Mouse (Mus musculus) neutrophil, adult 5-6 weeks (primary cell): ENCODE data around the gene Pitx3. TPM values are rescaled to one million over a fixed set of nuclear protein-coding genes. Genes with fewer than 3 reads are reported as not detected.
"Not testable (repeated sequence)": the region's sequence is repeated elsewhere in the genome, so short reads cannot be mapped to it uniquely, and the experiment has no call there.

Experiments
- ATAC-seq: fragments of 151-379, 151-347 bp; 2 replicates; pipeline ENCODE4 v1.8.0; 2017; ENCODE audit warnings: mild to moderate bottlenecking, moderate TSS enrichment; ENCODE audit not compliant: insufficient number of reproducible peaks, poor library complexity, low FRiP score, severe bottlenecking; ENCODE audit errors: extremely low read depth
- total RNA-seq: library from RNA; stranded (forward); fragments of 200-1000 nt; gene quantifications from 2 replicates; pipeline ENCODE4 v1.2.3, GENCODE M21; 2017

Pitx3 gene
- total RNA-seq, 1 experiment from 2014 or later = not detected

DNA sequence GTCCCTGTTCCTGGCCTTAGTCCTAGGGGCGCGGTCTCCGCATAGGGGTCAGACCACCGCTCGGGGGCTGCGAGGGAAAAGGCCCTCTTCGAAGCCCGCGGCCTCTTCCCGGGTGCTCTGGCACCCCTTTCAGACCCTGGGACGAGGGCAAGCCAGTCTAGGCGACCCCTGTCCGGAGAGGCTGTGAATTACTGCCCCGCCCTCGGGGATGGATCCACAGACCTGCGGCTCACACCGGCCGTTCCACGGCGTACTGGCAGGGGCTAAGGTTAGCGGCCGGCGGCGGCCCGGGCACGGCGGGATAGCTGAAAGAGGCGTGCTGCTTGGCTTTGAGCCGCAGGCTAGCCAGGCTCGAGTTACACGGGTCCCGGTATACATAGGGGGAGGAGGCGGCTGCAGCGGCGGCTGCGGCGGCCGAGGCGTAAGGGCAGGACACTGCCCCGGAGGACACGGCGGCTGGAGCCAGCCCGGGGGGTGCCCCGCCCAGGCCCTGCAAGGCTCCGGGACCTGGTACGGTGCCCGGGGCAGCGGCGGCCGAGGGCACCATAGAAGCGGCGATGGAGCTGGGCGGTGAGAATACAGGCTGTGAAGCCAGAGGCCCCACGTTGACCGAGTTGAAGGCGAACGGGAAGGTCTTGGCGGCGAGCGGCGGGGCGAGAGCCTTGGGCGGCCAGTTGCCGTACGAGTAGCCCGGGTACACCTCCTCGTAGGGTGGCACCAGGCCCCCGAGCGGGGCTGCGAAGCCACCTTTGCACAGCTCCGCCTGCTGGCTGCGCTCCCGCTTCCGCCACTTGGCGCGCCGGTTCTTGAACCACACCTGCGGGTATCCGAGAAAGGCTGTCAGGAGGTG, 12.1 kb downstream of the Pitx3 start:
- ATAC-seq = peak; percentile 20; the same call in 1 of the 2 replicates

DNA sequence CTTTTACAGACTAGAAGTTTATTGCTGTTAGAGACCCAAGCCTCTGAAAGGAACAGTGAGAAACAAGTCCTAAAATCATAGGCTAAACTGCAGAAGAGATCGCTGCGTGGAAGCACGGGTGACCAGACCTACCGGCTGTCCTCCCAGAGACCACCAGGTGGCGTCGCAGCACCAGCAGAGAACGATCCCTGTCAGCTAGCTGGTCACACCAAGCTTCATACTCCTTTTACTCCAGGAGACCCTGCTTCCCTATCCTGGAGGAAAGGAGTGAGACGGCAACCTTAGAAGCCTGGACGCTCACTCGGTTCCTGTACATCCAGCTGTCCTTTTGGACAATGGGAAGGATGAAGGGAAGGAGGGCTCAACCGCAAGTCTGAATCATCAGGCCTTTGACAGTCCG, 12.8 kb downstream of the Pitx3 start:
- ATAC-seq = peak; percentile 70

DNA sequence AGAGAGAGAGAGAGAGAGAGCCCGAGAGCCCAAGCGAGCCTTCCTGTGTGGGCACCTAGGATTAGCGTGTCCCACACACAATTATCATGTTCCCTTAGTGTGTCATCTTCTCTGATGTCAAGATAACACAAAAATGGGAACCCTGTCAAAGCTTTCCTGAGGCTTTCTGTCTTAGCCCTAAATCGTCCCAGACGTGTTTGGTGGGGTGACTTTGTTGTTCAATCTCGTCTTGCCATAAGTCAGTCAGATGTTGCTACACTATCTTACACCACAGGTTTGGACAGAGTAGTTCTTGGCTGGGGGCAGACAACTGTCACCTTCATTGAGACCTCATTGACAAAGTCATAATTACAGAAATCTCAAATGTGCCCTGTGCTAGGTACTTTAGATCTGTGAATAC, 15.5 kb downstream of the Pitx3 start:
- no peak for ATAC-seq

DNA sequence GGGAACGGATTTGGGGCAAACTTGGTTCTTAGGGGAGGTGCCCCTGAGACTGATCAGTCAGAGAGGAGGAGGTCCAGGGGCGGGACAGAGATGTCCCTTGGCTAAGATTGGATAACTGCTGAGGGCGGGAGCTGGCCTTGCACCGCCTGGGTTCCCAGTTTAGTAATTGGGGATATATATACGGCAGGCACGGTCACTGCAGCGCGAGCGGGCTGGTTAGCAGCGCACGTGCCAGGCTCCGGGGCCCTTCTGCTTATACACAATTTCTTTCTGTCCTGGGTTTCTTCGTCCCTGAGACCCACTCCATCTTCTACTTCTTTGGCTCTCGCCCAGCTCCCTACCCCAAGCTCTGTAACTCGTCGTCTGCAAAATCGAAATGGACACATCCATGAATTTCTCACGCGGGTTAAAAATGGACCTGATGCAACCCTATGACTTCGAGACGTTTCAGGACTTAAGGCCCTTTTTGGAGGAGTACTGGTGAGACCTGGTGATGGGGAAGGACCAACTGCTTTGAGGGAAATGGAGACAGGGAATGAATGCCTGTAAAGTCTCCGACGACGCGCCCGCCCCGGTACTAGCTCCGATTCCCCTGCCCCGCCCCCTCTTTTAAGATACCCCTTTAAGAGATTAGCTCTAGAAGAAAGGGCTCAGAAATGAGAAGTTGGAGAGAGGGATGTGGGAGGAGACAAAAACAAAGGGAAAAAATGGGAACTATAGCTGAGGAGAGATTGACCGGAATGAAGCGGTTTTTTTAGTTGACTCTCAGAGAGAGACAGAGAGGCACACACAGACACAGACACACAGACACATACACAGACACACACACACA, 16.2 kb downstream of the Pitx3 start, which contains the start of gene Elovl3:
Gene Elovl3, plus strand, starts transcription at position 204 of the 832 bp plus-strand sequence.
- no peak for ATAC-seq

DNA sequence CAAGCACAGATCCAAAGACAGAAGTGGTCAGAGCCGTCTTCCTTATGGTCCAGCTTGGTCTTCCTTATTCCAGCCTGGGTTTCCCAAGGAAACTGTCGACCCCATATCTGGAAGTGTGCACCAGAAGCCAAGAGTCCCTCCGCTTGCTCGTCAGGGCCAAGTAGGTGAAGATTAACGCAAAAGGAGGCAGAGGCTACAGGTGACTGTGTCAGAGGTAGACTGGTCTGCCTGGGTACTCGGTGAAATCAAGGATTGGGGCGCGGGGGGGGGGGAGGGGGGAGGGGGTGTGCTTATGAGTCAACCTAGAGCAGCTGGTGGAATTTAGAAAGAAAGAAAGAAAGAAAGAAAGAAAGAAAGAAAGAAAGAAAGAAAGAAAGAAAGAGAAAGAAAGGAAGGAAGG, 16.8 kb downstream of the Pitx3 start:
- ATAC-seq = no peak

DNA sequence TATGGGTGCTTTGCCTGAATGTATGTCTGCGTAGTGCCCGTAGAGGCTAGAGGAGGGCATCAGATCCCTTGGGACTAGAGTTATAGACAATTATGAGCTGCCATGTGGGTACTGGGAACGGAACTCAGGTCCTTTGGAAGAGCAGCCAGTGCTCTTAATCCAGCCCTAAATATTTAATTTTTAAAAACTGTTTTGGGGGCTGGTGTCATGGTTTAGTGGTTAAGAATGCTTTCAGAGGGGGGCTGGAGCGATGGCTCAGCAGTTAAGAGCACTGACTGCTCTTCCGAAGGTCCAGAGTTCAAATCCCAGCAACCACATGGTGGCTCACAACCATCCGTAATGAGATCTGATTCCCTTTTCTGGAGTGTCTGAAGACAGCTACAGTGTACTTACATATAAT, 18.4 kb downstream of the Pitx3 start:
- not testable (repeated sequence) for ATAC-seq

DNA sequence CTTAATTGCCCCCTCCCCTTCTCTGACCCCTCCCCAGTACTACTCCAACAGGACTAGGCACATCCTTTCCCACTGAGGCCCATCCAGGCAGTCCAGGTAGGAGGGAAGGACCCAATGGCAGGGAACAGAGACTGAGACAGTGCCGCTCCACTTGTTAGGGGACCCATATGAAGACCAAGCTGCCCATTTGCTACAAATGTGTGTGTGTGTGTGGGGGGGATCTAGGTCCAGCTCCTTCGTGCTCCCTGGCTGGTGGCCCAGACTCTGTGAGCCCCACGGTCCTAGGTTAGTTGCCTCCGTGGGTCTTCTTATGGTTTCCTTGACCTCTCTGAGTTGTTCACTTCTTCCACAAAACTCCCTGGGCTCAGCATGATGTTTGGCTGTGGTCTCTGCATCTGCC, 21.8 kb downstream of the Pitx3 start:
- no peak for ATAC-seq

DNA sequence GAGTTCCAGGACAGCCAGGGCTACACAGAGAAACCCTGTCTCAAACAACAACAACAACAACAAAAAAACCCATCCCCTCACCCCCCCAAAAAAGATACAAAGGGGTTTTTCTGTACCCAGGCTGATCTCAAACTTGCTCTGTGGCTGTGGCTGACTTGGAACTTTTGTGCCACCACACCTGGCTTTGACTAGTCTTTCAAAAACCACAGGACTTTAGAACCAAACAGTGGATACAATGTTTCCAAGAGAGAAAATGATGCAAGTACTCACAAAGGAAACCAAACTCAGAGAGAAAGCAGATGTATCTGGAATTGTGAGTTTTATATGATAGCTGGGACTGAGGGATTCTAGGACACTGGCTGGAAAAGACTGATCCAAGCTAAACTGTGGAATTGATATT, 23.5 kb downstream of the Pitx3 start:
- ATAC-seq = no peak

DNA sequence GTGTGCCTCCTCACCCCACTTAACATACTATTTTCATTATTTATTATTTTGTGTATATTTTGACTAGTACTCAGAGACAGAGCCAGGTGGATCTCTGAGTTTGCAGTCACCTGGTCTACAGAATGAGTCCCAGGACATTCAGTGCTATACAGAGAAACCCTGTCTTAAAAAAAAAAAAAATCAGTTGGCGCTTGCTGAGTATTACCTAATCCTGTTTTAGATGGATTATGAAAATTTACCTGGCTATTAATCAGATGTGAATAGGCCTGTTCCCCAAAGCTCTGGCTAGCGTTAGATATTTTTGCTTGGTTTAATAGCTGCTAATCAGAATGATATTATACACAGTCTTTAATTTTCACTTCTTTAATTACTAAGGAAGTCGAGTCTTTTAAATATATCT, 24.2 kb downstream of the Pitx3 start:
- ATAC-seq = no peak

DNA sequence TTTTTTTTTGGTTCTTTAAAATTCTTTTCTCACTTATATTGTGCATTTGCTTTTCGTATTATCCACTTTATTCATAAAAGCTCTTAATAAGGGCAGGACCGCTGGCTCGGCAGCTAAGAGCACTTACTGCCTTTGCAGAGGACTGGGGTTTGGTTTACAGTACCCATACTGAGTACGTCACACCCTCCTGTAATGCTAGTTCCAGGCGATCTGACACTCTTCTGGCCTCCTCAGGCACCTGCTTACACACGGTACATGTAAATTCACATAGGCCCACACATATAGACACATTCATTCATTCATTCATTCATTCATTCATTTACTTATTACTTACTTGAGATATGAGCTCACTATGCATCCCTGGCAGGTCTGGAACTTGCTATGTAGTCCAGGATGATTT, 27.3 kb downstream of the Pitx3 start:
- no peak for ATAC-seq

DNA sequence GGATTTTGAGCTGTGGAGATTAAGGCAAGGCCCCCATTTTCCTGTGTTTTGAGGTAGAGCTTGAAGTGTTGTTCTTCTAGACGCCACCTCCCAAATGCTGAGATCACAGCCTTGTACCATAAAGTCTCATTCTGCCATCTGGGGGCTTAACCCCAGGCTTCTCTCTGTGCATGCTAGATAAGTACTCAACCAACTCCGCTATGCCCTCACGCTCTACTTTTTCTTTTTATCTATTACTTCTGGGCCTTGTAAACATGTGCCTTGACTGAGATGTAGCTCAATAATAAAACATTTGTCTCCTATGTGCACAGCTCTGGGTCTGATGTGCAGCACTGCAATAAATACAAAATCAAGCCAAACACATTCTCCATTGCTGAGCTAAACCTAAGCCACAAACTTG, 28.7 kb downstream of the Pitx3 start:
- no peak for ATAC-seq

DNA sequence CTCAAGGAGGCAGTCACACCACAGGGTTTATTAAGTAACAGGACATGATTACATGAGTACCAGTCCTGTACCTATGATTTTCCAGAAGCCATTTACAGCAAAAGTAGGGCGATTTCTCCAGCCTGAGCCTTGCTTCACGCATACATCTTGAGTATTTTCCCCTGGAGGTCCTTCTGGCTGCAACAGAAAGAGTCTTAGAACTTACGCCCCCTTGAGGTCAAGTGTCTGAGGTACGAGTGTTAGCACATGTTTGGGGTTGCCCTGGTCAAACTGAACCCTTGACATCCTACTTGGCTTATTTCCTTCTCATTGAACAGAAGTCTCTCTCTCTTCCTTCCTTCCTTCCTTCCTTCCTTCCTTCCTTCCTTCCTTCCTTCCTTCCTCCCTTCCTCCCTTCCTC, 33.5 kb downstream of the Pitx3 start:
- no peak for ATAC-seq

DNA sequence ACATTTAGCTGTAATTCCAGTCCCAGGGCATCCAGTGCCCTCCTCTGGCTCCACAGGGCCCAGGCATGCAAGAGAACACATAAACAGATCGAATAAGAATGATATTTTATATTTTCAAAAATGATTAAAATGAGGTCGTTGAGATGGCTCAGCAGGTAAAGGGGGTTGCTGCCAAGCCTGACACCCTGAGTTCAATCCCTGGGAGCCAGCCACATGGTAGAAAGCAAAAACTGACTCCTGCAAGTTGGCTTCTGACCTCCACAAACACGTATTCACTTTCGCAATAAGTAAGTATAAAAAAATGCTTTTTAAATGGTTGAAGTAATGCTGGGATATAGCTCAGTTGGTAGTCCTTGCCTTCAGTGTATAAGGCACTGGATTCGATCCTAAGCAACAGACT, 37.3 kb downstream of the Pitx3 start:
- ATAC-seq = no peak

DNA sequence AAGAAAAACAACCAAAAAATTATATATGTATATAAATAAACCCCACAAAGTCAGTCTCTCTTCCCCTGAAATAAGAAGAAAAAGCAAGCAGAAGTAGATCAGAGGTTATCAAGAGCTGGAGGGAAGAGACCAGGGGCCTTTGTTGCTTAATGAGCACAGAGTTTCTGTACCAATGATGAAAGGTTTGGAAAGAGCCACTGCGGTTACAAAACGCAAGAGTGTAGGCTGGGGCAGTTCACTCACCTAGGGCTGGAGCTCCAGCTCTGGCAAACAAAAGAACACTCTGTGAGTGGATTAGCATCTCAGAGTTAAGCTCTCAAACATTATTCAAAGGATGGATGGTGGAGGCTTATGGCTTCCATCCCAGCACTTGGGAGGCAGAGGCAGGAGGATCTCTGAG, 37.9 kb downstream of the Pitx3 start:
- ATAC-seq = no peak

DNA sequence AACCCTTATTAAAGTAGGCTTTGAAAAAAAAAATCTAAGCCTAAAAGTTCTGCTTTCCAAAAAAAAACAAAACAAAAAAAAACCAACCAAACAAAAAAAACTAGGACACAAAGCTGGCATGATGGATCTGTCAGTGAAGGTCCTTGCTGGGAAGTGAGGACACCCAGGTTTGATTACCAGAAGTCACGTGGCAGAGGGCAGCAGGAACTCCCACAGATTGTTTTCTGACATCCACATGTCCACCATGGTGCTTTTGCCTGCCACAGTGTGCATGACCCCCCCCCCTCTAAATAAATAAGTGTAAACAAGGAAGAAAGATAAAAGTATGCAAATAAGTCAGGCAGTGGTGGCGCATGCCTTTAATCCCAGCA, 44.0 kb downstream of the Pitx3 start:
- no peak for ATAC-seq

DNA sequence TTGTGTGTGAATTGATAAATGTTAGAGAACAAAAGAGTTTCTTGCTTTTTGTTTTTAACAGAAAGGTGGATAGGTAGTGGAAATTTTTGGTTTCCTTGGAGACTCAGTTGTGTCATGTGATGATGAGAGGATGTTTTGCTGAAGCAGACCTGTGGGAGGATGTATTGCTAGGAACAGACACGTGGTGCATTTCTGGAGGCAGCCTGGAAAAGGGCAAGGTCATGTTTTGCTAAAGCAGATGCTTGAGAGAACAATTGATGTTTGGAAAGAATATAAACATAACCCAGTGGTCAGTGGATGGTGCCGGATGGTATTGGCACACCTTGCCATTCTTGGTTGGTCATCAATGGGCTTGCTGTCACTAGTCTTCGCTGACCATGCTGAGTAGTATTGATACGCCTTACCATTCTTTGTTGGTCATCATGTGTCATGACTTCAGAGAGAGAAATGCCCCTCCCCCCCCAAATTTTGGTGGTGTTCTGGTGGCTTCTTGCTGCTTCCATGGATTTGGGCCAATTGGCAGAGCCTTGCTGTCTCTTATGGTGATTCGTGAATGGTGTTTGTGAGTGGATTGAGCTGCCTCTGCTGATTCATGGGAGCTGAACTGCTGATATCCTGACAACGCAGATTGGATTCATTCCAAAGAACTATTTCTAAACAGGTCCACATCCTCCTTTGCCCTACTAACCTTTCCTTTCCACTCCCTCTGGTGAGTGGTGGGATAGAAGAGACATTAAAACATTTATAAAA, 44.5 kb downstream of the Pitx3 start:
- no peak for ATAC-seq

DNA sequence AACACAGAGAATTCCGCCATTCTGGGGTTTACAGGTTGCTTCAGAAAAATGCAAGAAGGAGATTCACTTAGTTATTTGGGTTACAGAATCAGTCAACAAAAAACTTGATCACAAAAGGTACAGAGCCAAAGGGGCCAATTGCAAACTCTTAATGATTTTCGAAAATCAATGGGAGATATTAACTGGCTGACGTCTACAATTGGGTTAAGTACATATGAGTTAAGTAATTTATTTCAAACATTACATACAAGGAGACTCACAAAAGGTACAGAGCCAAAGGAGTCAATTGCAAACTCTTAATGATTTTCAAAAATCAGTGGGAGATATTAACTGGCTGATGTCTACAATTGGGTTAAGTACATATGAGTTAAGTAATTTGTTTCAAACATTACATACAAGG, 48.6 kb downstream of the Pitx3 start:
- ATAC-seq = no peak

DNA sequence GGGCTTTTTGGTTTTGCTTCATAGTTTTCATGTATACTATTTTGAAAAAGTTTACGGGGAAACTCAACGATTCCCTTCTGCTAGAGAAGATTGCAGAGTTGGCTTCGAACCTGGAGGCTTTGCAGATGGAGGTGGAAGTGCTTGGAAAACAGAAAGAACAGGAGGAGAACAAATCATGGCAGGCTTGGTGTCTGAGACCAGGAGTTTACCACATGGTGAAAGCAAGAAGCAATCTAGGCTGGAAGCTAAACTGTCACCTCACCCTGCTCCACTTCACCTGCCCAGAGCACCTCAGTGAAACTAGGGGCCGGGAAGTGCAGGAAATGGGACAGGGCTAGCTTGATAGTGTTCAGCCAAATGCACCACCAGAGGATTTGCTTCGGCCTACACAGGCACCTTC, 51.7 kb downstream of the Pitx3 start:
- ATAC-seq = no peak

DNA sequence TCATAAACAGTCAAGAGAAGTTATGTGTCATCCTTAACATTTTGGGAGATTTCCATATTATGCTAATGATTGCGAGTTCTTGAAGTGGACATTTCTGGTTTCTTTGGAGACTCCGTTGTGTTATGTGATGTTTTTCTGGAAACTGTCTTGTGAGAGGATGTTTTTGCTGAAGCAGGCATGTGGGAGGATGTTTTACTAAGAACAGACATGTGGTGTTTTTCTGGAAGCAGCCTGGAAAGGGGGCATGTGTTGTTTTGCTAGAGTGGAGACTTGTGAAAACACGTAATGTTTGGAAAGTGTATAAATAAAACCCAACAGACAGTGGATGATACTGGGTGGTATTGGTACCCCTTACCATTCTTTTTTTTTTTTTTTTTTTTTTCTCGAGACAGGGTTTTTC, 52.8 kb downstream of the Pitx3 start:
- ATAC-seq = no peak

DNA sequence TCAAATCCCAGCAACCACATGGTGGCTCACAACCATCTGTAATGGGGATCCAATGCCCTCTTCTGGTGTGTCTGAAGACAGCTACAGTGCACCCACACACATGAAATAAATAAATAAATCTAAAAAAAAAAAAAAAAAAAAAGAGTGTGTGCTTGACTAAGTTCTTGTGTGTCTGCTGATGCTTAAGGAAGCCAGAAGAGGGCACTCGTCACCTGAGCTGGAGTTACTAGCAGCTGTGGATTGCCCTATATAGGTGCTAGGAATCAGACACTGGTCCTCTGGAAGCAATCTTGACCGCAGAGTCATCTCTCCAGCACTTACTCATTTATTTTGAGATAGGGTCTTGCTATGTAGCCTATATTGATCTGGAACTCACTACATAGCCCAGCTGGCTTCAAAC, 54.0 kb downstream of the Pitx3 start:
- no peak for ATAC-seq
